Mouse (Mus musculus) midbrain, embryonic 16.5 days (tissue): ENCODE measurements around the gene Tsen34. TPM values are rescaled to one million over a fixed set of nuclear protein-coding genes. Genes with fewer than 3 reads are reported as not detected.
A peak's percentile ranks its signal among the peaks of the same experiment; 100 is the strongest.

Experiments used
- ATAC-seq: fragments of 200-750 bp; cut with Nextera tagmentation; 2 replicates; pipeline ENCODE4 v1.8.0; 2017; ENCODE audit warnings: moderate TSS enrichment
- H3K27ac ChIP-seq: fragments of 300-500 bp; sonication (generic); 2 replicates; pipeline ENCODE4 v1.5.1; 2014; ENCODE audit warnings: mild to moderate bottlenecking, low read length, mixed read lengths
- H3K27me3 ChIP-seq: fragments of 300-500 bp; sonication (generic); 2 replicates; pipeline ENCODE4 v1.6.1; 2014; ENCODE audit warnings: low read depth, low read length, mixed read lengths; ENCODE audit not compliant: control insufficient read depth, insufficient read depth
- H3K36me3 ChIP-seq: fragments of 300-500 bp; sonication (generic); 2 replicates; pipeline ENCODE4 v1.6.1; 2014; ENCODE audit warnings: mild to moderate bottlenecking, low read length, moderate library complexity, mixed read lengths; ENCODE audit not compliant: control insufficient read depth, insufficient read depth
- H3K4me1 ChIP-seq: fragments of 300-500 bp; sonication (generic); 2 replicates; pipeline ENCODE4 v1.6.1; 2014; ENCODE audit warnings: mild to moderate bottlenecking, low read length, mixed read lengths; ENCODE audit not compliant: control insufficient read depth, insufficient read depth
- H3K4me2 ChIP-seq: fragments of 300-500 bp; sonication (generic); 2 replicates; pipeline ENCODE4 v1.6.1; 2014; ENCODE audit warnings: mild to moderate bottlenecking, low read length, mixed read lengths
- H3K4me3 ChIP-seq: fragments of 300-500 bp; sonication (generic); 2 replicates; pipeline ENCODE4 v1.5.1; 2014; ENCODE audit warnings: low read depth, mild to moderate bottlenecking, low read length, moderate library complexity, mixed read lengths
- H3K9ac ChIP-seq: fragments of 300-500 bp; sonication (generic); 2 replicates; pipeline ENCODE4 v1.6.1; 2014; ENCODE audit warnings: low read depth, low read length, mixed read lengths
- H3K9me3 ChIP-seq: fragments of 300-500 bp; sonication (generic); replicated peaks from 2 replicates; pipeline ENCODE4 v1.6.1; 2014; ENCODE audit warnings: mild to moderate bottlenecking, low read length, mixed read lengths; ENCODE audit not compliant: control insufficient read depth, poor library complexity, severe bottlenecking
- WGBS: fragments of 180-500 bp; shearing (Covaris S2); extraction: QIAGEN DNeasy Blood & Tissue Kit; methylation state at CpG from one replicate; pipeline ENCODE4 v1.1.7; 2014; 5-methylcytosine and 5-hydroxymethylcytosine counted together
- polyA plus RNA-seq: library from polyadenylated mRNA; unstranded; fragments of >200 nt; fragmentation: Nextera tagmentation; extraction: Ambion mirVana; gene quantifications from 2 replicates; pipeline ENCODE4 v1.2.1, GENCODE M21; 2015

The Tsen34 gene
- polyA plus RNA-seq, 1 experiment from 2014 or later = 285 TPM

GRCm38 (mm10) chr7:3656966-3657365 is 35.7 kb upstream of the Tsen34 start:
- Histone ChIP-seq H3K4me2 (no peak overlapping the region), H3K4me3 (no peak overlapping the region), H3K4me1 (no peaks in the 10 kb centered on the region), H3K27ac (no peak overlapping the region), H3K9ac (no peak overlapping the region), H3K9me3 (no peaks in the 10 kb centered on the region), H3K36me3 (peaks cover 52% of the 10 kb centered on the region), H3K27me3 (no peaks in the 10 kb centered on the region)
- 90% methylated on average over 4 of the region's 4 CpGs for WGBS
- no peak for ATAC-seq

DNA sequence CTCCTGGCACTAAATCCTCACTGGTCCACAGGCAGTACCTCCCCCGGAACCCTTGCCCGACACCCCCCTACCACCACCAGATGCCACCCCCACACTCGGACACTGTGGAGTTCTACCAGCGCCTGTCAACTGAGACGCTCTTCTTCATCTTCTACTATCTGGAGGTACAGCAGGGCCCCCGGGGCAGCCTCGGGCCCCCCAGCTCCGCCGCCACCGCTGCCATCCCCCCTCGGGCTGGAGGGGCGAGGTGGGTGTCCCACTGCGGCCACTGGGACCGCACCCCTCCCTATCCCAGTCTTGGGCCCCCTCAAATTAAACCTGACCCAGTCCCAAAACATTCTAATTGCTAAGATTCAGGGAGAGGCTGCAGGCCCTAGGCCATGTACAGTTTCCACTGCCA is 34.1 kb upstream of the Tsen34 start:
- no peaks in the 10 kb centered on the region for H3K27me3 ChIP-seq
- no peak overlapping the region for H3K4me3 ChIP-seq
- H3K9me3 ChIP-seq = no peaks in the 10 kb centered on the region
- H3K4me1 ChIP-seq = peaks cover 1% of the 10 kb centered on the region; the same call in 1 of the 2 replicates
- no peak overlapping the region for H3K27ac ChIP-seq
- no peak overlapping the region for H3K4me2 ChIP-seq
- H3K36me3 ChIP-seq = peaks cover 46% of the 10 kb centered on the region
- 96% methylated on average over 14 of the region's 14 CpGs for WGBS
- no peak for ATAC-seq
- no peak overlapping the region for H3K9ac ChIP-seq

GRCm38 (mm10) chr7:3664524-3665214 is 28.0 kb upstream of the Tsen34 start:
- peak overlapping the region; percentile 80 for H3K27ac ChIP-seq
- H3K4me3 ChIP-seq = peak overlapping the region; percentile 79
- peaks cover 14% of the 10 kb centered on the region for H3K36me3 ChIP-seq
- WGBS = 33% methylated on average over 15 of the region's 15 CpGs
- peak overlapping the region; percentile 93 for H3K4me2 ChIP-seq
- ATAC-seq = peak; percentile 23
- H3K9ac ChIP-seq = peak overlapping the region; percentile 78
- peaks cover 21% of the 10 kb centered on the region for H3K4me1 ChIP-seq
- no peaks in the 10 kb centered on the region for H3K27me3 ChIP-seq
- H3K9me3 ChIP-seq = no peaks in the 10 kb centered on the region

- Histone ChIP-seq H3K36me3 (peaks cover 6% of the 10 kb centered on the region; the same call in 1 of the 2 replicates), H3K27me3 (no peaks in the 10 kb centered on the region), H3K9ac (peak within 1 kb of the TSS; percentile 78), H3K4me3 (peak within 1 kb of the TSS; percentile 79), H3K4me1 (peaks cover 21% of the 10 kb centered on the region), H3K27ac (peak within 1 kb of the TSS; percentile 82), H3K4me2 (peak within 1 kb of the TSS; percentile 93), H3K9me3 (no peaks in the 10 kb centered on the region)
- WGBS = 5% methylated on average over 45 of the region's 45 CpGs
- ATAC-seq = peak; percentile 99
Measured at GRCm38 (mm10) chr7:3665215-3666114, 27.2 kb upstream of the Tsen34 start, which contains the start of gene Leng1. TSS of gene Leng1 (minus strand) at chr7:3665840.

GRCm38 (mm10) chr7:3666921-3667391 is 25.7 kb upstream of the Tsen34 start:
- H3K4me3 ChIP-seq = no peak overlapping the region
- H3K27ac ChIP-seq = no peak overlapping the region
- no peak overlapping the region for H3K9ac ChIP-seq
- H3K4me2 ChIP-seq = no peak overlapping the region
- H3K4me1 ChIP-seq = peaks cover 21% of the 10 kb centered on the region
- no peaks in the 10 kb centered on the region for H3K9me3 ChIP-seq
- 0 out of 2 replicates have a peak, but pooled peaks cover 3% of the 10 kb centered on the region for H3K36me3 ChIP-seq
- no peaks in the 10 kb centered on the region for H3K27me3 ChIP-seq
- 17% methylated on average over 14 of the region's 14 CpGs for WGBS
- no peak for ATAC-seq

GRCm38 (mm10) chr7:3674507-3675227 is 18.0 kb upstream of the Tsen34 start:
- Histone ChIP-seq H3K27me3 (no peaks in the 10 kb centered on the region), H3K4me1 (no peaks in the 10 kb centered on the region), H3K9me3 (no peaks in the 10 kb centered on the region), H3K9ac (no peak overlapping the region), H3K27ac (no peak overlapping the region), H3K36me3 (0 out of 2 replicates have a peak, but pooled peaks cover 7% of the 10 kb centered on the region), H3K4me3 (no peak overlapping the region), H3K4me2 (no peak overlapping the region)
- WGBS = 72% methylated on average over 10 of the region's 10 CpGs
- ATAC-seq = peak; percentile 79

DNA sequence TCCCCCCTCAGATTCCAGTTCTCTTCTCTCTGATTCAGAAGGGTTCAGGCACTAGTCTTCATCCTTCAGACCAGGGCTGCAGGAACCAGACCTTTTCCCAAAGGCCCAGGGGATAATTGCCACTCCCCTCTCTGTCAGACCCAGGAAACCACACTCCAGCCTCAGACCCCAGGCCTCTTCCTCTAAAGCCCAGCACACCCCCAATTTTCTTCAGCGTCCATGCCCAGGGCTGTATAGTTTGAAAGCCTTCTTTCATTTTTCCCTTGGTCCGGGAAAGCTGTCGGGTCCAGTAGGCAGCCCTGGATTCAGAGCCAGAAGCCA is 17.5 kb upstream of the Tsen34 start:
- 86% methylated on average over 3 of the region's 3 CpGs for WGBS
- no peak overlapping the region for H3K4me3 ChIP-seq
- peak; percentile 8; the same call in 1 of the 2 replicates for ATAC-seq

DNA sequence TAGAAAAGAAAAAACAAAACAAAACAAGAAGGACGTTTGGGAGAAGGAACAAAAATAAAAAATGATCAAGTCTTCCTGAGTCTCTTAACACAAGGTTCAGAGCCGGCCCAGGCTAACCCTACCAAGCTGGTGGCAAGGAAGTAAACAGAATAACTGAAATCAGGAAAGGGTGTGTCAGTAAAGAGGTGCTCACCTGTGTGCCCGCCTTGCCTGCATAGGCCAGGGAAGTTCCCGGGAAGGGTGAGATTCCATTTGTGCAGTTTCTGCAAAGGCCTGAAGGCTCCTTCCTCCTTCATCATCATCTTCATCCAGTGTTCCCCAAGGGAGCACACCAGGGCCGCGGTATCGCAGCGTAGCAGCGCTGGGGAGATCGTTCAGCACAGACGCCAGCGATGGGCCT is 16.3 kb upstream of the Tsen34 start:
- 0 out of 2 replicates have a peak, but pooled peaks cover 7% of the 10 kb centered on the region for H3K36me3 ChIP-seq

More for the DNA sequence above, 17.5 kb upstream of the Tsen34 start:
- no peak overlapping the region for H3K27ac ChIP-seq
- H3K27me3 ChIP-seq = no peaks in the 10 kb centered on the region
- H3K36me3 ChIP-seq = 0 out of 2 replicates have a peak, but pooled peaks cover 7% of the 10 kb centered on the region
- H3K4me1 ChIP-seq = no peaks in the 10 kb centered on the region
- H3K9ac ChIP-seq = no peak overlapping the region
- no peaks in the 10 kb centered on the region for H3K9me3 ChIP-seq
- no peak overlapping the region for H3K4me2 ChIP-seq

More for the DNA sequence above, 16.3 kb upstream of the Tsen34 start:
- ATAC-seq = no peak
- H3K27ac ChIP-seq = no peak overlapping the region
- H3K9ac ChIP-seq = no peak overlapping the region
- H3K27me3 ChIP-seq = no peaks in the 10 kb centered on the region
- no peaks in the 10 kb centered on the region for H3K9me3 ChIP-seq
- H3K4me1 ChIP-seq = no peaks in the 10 kb centered on the region
- H3K4me2 ChIP-seq = no peak overlapping the region
- H3K4me3 ChIP-seq = no peak overlapping the region
- WGBS = 89% methylated on average over 12 of the region's 12 CpGs
